Mouse (Mus musculus) right cerebral cortex, postnatal 10 days (tissue): ENCODE measurements at regions not wholly inside any gene's neighbourhood (a gene's known extent, or its start where the extent isn't known, plus 50 kb on each side); places are given as distances from the start of the nearest gene placed in this dataset.
"Not testable (repeated sequence)": the region's sequence is repeated elsewhere in the genome, so short reads cannot be mapped to it uniquely, and the experiment has no call there.

Source experiments
- DNase-seq, 2 experiments: peaks; one replicate each; pipeline ENCODE4 v3.0.0; 2021; ENCODE audit warnings: low spot score in 2 of 2

DNA sequence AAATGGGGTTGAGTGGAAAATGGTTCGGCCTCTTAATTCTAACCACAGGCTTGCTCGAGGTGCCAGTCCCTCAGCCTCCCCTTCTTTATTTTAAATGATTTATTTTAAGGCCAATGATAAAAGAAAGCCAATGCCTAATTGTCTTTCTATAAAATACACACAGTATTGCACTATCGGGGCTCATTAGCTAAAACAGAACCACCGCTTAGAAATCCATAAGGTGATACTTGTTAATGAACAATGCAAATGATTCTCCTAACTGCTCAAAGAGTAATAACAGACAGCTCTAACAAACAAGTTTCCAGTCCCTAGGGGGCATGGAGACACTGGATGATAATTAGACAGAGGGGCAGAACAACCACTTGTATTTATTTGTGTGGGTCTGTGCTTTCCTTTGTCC lies 58.8 kb downstream of the Emx2 start:
- DNase-seq: no peak

DNA sequence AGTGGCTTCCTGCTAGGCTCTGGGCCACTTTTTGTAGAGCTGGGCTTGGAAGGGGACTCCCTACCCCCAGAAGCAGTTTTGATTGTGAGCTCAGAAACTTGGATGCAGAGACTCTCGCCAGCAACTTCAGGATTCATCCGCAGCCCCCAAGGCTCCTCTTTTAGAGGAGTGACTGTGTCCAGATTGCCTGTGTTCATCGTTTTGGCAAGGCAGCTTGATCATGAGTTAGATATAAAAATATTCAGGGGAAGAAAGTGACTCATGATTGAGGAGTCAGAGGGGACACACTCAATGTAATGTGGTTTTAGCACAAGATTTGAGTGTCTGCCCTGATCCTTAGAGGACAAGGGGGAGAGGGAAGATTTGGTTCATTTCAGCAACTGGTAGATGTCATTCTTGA lies 61.0 kb downstream of the Emx2 start:
- DNase-seq: peak; percentile 27 to 37

DNA sequence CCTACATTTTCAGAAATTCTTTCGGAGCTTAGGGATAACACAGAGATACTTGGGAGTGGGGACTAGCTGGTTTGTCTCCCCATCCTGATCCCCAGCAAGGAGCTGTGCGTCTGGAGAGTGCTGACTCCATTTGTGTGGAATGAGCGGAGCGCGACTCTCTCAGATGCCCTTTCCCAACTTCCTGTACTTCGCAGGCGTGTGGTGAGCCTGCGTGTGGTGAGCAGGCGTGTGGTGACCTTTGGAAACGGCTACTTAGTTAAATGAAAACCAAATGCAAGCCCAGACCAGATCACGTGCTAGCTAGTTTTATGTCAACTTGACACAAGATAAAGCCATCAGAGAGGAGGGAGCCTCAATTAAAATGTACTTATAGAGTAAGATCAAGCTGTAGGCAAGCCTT lies 64.0 kb downstream of the Emx2 start:
- no peak for DNase-seq

DNA sequence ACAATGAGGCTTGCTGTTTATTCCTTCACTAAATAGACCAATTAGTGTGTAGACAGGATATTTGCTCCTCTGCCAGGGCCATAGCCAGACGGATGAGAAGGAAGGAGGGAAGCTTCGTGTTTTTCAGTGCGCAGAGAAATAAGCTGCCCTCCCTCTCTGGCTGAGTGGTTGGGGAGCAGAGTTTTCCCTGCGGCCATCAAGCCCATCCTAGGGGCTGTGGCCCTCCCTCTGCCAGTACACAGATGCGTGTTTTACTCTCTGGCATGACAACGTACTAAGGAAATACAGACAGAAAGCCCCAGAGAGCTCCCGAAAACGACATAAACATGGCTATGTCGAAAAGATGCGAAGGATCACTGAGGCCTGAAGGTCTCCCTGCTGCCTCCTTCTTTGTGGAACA lies 65.2 kb downstream of the Emx2 start:
- DNase-seq: no peak

DNA sequence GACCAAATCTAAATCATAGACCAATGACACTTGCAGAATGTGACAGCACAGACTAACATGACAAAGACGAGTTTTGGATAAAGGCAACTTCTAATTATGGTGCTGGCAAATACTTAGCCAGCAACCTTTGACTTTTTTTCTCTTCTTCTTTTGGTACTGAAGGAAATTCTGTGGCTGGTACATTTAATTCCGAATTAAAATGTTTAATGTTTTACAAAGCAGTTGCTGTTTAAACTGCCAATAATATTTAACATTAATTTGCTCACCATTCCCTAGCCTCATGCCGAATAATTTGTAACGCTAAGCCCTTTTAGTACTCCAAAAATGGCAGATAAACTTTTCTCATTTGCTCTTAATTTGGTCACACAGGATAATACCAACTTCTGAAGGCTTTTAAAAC lies 105.9 kb downstream of the Emx2 start:
- no peak for DNase-seq

DNA sequence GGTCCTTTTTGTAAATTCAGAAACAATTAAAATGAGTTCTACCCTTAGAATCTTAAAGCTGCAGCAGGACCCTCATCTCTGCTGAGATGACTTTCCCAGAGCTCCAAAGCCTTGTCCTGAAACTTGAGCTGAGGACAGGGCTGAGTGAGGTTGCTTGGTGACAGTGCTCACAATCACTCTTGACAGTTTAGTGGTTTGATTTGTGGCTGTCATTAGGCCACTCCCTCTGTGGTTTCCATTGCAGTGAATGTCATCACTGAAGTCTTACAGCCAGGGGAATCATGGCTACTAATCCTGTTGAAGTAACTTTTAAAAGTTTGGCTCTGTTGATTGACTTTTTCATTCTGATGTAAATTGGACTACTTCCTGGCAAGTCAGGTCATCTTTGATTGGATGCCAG lies 110.7 kb downstream of the Emx2 start:
- DNase-seq: no peak

DNA sequence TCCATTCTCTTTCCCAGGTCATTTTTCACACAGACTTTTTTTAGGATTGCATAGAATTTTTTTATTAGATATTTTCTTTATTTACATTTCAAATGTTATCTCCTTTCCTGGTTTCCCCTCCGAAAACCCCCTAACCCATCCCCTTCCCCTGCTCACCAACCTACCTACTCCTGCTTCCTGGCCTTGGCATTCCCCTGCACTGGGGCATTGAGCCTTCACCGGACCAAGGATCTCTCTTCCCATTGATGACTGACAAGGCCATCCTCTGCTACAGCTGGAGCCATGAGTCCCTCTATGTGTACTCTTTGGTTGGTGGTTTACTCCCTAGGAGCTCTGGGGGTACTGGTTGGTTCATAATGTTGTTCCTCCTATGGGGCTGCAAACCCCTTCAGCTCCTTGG lies 111.4 kb downstream of the Emx2 start:
- DNase-seq: not testable (repeated sequence)

DNA sequence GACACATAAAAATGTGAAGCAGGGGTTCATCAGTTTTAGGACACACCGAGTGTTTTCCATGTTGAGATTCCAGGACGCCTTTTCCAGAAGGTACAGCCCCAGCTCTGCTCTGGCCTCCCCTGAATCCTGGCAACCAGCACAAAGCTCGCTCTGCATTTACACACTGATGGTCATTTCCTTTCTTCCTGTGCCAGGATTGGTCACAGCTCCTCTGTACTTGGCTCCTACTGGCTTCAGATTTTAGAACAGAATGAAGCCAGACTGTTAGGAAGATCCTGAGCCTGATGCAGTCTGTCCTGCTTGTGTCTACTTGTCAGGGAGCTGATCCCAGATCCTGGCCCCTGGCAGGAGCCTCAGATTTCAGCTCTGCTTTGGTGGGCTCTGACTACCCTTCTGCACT lies 116.2 kb downstream of the Emx2 start:
- DNase-seq: peak; percentile 30 to 34

DNA sequence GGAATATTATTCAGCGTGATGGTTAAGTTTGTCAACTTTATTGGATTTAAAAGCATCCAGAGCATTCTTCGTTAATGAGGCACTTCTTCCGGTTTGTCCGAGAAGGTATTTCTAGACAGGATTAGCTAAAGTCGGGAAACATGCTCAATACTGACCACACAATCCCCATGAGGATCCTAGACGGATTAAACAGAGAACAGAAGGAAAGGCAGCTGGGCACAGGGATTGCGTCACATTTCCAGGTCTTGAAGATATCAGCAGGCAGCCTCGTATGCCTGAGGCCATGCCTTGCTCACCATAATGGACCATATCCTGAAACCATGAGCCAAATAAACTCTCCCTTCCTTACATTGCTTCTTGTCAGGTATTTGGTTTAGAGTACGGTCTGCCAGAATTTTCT lies 119.7 kb downstream of the Emx2 start:
- DNase-seq: no peak

DNA sequence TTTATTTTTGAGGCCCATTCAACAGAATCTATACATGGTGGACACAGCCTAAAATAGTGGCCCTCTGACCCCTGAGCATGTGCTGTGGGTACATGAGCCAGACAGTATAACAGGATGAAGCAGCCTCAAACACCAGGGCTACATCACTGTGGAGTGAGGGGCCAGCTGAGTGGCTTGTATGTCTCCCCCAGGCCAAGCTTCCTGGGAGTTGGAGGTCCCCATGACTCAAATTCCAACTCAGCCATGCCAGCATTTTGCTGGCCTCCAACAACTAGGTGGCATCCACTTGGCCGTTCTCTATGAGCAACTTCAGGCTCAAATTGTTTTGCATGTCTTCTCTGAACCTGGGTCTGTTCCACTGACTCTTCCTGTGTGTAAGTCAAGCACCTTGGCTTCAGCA lies 121.5 kb downstream of the Emx2 start:
- DNase-seq: no peak

DNA sequence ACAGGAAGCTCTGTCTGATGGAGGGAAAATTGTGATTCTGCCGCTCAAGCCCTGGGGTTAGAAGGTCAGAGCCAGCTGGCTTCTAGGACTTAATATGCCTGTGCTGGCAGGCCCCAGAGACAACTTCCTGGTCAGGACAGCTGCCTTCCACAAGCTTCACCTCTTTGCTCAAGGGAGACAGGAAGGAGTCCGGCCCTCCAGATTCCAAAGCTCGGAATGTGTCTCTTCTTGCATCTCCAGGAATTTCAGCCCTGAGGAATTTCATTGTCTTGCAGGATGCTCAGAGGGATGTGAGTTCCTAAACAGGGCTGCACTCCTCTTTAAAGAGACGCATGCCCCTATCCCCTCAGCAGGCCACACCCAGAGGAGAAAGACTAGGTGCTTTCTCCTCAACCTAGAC lies 127.7 kb downstream of the Emx2 start:
- no peak for DNase-seq

DNA sequence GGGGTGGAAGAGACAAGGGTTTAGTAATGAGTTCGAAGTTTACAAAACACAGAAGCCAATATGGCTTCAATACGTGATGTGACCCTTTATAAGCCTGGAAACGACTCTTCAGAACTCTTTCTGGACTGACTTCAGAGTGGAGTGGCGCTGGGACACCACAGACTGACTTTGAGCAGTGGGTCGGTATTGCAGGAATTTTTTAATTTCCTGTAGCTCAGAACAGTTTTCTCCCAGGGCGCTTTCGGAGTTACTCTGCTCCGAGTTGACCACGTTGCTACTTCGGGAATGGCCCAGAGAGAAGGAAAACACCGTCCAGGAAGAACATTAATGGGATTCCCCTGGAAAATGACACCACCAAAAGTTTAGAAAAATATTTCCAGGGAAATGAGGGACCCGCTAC lies 129.1 kb downstream of the Emx2 start:
- DNase-seq: no peak

DNA sequence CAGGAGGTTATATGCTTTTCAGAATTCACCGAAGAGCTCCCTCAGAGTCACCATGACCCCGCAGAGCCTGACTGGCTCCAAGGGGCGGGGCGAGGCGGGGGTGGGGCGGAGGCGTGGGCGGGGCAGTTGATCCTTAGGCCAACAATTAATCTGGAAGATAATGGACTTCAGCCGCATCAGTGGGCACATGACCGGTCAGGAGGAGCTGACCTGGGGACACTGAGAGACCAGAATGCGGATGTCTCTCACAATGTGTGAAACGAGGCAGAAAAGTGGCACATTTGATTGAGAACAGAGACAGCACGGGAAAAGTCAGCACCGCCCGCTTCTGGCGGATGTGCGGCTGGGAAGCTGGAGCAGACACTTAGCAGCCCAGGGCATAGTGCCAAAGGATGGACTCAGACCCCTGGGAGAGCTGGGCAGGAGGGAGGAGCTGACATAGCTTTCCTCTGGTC lies 129.9 kb downstream of the Emx2 start:
- peak in 1 of 2 experiments; percentile 27 for DNase-seq

DNA sequence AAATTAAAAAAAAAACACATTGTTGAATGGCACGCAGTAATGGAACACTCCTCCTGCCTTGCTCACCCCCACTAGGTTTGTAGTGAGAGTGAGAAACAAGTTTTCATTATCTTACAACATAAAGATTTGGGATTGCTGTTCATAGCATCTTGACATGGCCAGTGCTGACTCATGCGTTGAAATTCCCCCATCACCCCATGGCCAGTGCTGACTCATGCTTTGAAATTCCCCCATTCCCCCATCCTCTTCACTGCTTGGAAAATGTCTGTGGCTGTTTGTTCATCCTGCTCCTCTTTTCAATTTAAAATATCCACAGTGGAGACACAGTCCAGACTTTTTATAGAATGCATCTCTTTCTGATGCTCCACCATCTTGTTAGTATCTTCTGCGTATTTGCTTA lies 131.8 kb downstream of the Emx2 start:
- no peak for DNase-seq

DNA sequence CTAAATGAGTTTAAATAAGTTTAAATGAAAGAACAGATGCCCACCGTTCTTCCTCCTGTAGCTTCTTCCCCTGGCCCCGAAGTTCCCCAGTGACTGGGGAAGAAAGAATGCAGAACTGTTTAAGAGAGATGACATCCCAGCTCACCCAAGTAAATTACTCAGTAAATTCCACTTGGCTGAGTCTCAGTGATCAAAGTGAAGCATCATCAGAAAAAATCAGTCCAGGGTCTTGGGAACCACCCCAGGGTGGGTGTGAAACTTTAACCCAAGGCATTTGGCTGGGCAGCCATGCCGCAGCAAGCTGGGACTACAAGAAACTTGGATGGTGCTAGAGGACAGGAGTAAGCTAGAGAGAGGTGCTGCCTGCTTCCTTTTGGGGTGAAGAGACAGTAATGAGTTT lies 133.9 kb downstream of the Emx2 start:
- DNase-seq: no peak

DNA sequence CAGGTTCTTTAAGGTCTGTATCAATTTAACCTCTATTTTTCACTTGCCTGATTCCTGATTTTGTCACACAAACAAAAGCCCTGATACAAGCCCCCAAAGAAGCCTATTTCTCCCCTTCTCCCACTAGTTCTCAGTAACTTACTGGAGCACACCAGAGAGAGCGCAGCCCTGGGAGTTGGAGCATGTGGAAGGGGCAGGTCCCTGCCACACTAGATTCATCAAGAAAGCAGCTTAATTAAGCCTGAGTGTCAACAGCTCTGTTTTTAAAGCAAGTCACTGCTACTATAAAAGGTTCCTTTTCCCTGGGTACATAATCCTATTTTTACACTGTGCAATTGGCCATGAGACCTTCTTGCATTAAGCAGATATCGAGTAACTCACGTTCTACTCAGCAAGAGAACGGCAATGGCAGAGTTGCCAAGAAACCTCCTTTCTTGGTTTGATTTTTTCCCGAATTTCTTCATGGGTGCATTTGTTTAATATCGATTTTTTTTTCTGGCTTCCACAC lies 166.2 kb downstream of the Emx2 start:
- no peak for DNase-seq

DNA sequence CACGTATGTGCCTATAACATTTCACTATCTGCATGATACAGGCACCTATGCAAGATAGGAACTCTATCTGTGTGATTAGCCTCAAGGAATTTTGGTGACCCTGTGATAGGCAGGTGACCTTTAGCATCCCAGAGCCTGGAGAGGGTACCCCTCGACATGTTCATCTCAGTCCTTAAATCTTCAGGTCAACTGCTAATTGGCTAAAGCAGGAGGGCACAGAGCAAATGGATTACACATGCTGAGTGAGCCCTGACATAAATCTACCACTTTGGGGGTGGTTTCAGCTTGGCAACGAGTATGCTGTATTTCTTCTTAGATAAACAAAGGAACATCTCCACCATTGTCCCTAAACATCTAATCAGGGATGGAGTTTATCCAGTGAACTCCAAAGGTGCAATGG lies 169.5 kb downstream of the Emx2 start:
- DNase-seq: no peak

DNA sequence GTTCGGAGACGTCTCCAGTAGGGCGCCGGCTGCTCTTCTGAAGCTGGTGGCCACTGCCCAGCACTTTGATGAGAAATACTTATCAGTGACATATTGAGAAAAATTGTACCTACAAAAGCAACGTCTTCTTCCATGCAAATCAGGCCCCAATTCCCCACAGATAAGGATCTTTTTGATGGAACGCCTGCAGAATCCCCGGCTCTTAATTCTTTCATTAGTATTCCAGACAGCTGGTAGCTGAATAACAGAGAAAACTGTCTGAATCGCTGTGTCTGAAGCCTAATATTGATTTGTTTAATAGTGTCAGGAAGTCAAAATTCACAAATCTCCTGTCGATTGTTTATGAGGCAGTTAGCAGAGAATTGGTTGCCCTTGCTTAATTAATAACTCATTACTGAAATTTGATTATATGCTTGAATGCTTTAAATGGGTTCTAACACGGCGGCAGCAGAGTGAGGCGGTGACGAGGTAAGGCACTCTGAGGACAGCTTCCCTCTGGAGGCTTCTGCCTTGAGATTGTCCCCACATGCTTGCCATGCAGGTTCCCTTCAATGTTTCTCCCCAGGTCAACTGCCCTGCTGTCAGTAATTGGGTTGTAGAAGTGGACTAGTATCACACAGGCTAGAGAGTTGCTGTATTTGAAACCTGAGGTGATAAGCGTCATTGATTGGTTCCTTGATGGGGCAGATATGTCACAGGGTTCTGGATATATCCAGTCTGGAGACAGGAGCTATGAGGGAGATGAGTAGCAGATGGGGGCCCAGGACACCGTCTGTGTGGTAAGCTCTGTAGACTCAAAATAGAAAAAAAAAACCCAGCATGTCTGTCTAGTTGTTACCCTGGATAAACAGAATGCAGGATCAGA lies 170.4 kb downstream of the Emx2 start:
- DNase-seq: no peak

DNA sequence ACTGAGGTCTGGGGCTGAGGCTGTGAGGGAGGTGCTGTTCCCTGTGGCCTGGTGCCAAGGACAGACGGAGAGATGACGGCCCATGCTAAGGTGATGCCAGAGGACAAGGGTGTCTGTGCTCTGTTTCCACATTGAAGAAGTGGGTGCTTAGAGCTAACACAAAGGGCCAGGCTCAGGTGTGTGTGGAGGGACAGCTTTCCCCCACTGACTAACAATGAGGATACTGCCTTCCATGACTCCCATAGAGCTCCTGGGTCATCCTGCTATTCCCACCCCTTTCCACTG lies 170.9 kb downstream of the Emx2 start:
- DNase-seq: no peak

DNA sequence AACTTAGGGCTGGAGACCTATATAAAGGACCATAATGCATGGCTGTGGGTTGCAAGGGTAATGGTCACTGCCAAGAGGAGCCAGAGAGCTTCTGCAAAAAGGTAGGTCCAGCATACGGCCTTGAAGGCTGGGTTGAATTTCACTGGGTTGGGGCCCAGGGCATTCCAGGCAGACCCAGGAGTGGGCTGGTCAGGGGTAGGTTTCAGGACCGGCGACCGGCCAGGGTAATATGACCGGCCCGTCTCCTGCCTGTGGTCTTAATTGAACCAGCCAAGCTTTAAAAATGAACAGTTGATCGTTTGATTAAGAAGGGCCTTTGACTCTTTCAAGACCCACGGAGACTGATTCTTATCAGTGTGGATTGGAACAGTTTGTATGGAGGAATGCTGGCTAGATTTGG lies 171.9 kb downstream of the Emx2 start:
- DNase-seq: no peak

DNA sequence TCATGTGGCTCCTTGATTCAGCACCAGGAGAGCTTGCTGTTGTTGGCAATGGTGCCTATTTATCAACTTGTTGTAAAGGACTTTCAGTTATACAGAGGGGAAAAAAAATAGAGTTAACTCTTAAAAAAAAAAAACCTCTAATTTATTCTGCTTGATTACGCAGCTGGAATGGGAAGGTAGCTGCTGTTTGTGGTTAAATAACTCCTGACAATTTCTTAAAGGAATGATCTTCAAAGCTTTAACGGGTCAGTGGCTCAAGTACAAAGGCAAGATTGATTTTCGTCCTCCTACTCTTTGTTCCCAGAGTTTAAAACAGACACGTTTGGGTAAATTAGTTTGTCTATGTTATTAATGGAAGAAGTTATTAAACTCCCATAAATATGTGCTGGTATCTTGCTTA lies 172.5 kb downstream of the Emx2 start:
- no peak for DNase-seq

DNA sequence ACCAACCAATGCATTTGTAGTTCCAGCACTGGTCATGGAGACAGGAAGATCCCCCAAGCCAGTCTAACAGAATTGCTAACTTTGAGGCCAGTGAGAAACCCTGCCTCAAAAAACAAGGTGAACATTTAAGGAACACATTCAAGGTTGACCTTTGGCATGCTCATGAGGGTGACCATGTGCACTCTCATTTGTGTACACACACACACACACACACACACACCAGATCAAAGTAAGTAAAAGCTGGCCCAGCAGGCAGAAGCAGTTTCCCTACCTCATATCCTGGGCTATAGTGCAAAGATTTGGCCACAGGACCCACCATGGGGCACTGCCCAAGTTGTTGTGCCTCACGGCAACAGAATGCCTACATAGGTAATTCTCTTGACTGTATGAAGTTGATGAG lies 173.4 kb downstream of the Emx2 start:
- no peak for DNase-seq

DNA sequence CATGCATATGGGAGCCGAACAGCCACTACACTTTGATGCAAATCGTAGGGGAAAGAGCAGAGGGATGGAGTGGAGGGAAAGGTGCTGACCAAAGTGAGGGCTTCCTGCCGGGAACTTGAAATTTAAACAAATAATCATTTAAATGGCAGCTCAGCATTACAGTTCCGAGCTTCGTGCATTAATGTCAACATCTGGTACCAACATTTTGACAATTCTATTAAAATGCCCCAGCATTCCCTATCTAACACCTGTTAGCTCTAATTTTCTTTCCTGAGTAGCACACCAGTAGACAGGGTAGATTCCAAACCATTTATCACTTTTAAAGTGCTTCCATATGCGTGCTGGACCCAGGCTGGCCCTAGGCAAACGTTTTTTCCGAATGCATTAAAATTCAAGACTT lies 178.1 kb downstream of the Emx2 start:
- DNase-seq: no peak

DNA sequence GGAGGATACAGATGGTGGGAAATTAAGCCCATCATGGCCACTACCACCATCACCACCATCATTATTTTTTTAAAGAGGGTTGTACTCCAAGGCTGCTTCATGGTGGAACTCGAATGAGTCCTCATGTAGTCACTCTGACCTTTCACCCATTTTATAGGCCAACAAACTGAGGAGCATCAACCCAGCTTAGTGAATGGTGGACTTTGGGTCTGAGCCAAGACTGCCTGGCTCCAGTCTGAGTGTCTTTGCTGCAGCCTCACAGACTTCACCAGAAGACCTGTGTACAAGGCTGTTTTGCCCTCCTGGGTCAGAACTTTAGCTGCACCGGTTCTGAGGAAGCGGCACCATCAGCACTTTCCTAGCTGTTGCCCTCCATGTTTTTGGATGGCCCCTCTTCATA lies 184.4 kb downstream of the Emx2 start:
- no peak for DNase-seq
